Mouse (Mus musculus) gonadal fat pad, adult 2 months (tissue): Measurements from ENCODE around the gene Prr27. TPM values are rescaled to one million over a fixed set of nuclear protein-coding genes. Genes with fewer than 3 reads are reported as not detected.

Experiments used
- DNase-seq: peaks from one replicate; pipeline ENCODE4 v3.0.0-alpha.2; 2012; ENCODE audit warnings: low read depth
- polyA plus RNA-seq: library from polyadenylated mRNA; depleted of rRNA; stranded (reverse); fragments of >200 nt; gene quantifications from 2 replicates; pipeline ENCODE4 v1.2.3, GENCODE M21; 2012; rRNA removed

Gene Prr27
- 7.4 and 10.8 TPM in 2 replicates for polyA plus RNA-seq

DNA sequence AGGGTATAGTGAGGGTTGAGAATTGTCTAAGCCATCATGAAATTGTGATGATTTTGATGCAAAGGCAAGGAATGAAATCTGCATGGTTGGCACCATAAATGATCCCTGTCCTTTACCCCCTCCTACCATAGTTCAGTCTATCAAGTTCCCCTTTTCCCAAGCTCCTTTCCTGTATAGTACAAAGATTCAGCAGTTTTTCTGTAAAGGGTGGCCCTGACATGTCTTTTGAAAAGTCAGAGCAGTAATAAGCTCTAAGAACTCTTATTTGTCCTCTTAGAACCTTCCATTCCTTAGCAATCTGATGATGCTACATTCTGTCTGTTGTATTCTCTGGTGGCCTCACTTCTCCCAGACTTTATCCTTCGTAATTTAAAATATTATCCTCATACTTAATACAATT lies at the start of gene Prr27:
Gene Prr27 (plus strand): TSS at position 301 of the 400 bp plus-strand sequence.
- no peak for DNase-seq

DNA sequence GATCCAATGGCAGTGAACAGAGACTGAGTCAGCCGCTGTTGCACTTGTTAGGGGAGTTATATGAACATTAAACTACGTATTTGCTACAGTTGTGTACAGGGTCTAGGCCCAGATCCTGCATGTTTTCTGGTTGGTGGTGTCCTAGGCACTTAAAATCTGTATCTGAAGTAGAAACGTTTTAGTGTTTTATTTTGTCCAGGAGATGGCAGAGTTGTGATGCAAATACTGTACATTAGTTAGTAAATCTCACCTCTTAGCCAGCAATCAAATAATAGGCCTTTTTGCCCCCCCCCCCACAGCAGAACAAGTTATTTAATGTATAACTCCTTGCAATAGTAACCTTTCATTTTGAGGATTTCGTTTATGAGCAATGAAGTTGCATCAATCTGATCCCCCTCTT lies 42.8 kb upstream of the Prr27 start:
- no peak for DNase-seq

DNA sequence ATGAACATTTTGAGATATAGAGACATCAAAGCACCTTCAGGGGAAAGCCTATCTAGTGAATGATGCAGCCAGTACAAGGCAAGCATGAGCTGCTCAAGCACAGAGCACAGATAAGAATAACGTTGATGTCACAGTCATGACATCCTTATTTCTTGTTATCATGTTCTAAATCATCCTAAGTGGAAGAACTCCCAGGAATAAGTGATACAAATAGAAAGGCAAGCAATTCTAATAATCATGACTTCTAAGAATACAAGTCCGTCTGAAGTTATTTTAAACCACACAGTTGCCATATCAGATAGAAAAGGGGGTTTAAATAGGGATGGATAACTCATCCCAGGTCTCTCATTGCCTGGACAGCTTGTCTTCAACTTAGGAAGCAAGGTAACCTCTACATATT lies 17.7 kb upstream of the Prr27 start, which contains the start of gene Csn1s2b:
Gene Csn1s2b (plus strand): TSS at position 301 of the 400 bp plus-strand sequence.
- DNase-seq = no peak

DNA sequence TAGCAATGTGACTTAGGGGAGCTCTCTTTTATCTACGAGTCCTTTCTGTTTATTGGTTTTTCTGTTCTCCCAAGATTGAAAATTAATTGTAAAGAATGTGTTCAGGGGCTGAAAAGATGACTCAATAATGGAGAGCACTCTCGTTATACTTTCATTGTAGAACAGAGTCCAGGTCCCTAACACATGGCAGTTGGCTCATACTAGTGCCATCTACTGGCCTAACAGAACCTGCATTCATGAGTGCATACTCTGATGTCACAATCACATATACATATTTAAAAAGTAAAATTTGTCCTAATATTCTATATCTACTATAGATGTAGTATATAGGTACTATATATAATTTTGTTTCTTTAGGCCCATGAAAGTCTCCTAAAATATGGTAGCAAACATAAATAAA lies 16.2 kb upstream of the Prr27 start:
- DNase-seq = no peak

DNA sequence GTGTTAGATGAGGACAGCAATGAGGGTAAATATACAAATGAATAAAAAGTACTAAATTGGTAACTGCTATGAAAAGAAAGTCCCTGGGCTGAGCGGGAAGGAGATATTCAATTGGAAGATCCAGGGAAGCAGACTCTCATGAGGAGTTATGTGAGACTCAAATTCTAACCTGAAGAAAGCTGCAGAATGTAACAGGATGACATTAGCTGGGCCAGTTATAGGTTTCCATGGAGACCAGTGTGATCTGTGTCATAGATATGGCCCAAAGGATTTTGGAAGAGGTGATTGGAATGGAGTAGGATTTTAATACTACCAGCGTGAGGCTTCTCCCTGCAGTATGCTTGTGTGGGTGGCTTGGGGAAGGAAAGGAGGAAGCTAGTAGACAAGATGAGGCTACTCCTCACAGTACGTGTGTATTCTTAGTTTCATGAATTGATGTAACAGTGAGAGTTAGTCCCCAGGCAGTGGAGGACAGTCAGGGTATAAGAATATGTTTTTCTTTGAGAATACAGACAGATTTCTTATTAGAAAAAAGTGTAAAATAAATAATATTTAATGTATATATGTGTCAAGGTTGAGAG lies 29.7 kb downstream of the Prr27 start:
- DNase-seq = no peak

DNA sequence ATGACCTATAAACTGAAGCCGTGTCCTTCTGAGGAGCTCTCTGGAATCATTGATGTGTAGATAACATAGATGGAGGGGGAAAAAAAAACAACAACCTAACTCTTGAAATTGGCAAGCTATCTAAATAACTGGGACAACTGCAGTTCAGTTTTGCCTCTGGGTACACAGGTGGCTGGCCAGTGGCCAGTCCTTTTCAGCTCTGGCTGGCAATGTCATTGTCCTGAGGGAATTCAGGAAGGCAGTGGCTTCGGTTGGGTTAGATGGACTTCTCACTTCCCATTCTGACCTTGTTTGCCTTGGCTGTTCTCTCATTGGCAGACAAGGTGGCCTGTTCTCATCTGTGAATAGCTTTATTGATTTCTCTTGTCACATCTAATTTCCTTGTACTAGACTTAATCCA lies 44.6 kb downstream of the Prr27 start:
- peak; percentile 81 for DNase-seq

DNA sequence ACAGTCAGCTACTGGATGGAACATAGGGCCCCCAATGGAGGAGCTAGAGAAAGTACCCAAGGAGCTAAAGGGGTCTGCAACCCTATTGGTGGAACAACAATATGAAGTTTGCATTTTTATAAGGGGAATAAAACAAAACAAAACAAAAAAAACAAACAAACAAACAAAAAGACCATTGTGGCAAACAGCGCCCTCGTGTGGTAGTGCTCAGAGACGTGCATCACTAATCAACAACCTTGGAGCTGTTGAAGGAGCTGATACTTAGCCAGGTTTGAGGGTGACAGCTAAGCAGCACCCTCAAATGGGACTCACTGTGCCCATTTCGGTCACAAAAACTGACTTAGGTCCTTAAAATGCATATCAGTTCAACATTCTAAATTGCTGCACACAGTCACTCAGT lies 45.9 kb downstream of the Prr27 start:
- DNase-seq = no peak

DNA sequence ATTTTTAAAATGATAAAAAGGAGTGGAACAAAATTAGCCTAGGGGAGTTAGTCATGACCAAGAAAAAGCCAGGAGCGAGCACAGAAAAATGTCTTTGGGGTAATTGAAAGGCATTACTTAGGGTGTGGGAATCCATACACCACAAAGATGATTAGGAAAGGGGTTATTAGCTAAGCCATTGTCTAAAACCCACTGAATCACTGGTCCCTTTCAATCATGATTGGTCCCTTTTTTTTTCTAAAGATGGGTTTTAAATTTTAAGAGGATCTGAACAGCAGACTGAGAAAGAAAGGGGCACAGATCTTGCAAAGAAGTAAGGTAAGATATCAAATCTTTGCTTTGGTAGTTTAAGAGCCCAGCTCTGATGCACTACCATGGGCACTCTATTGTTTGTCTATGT lies 59.2 kb downstream of the Prr27 start, which contains the start of gene Odam:
Gene Odam (plus strand): TSS at position 301 of the 400 bp plus-strand sequence.
- DNase-seq = no peak

Other genes with a start within 250 kb of the Prr27 start
- gene Sult1e1, start 234.1 kb upstream of the Prr27 start, polyA plus RNA-seq = 4.2 and 6.6 TPM in 2 replicates
- gene Csn1s1, start 159.5 kb upstream of the Prr27 start, polyA plus RNA-seq = not detected in 2 replicates
- gene Csn2, start 126.1 kb upstream of the Prr27 start, polyA plus RNA-seq = not detected in 2 replicates
- not detected in 2 replicates for gene Csn1s2a, start 51.1 kb upstream of the Prr27 start, polyA plus RNA-seq
- not detected in 2 replicates for gene Csn1s2b, start 17.6 kb upstream of the Prr27 start, polyA plus RNA-seq
- gene Odam, start 59.3 kb downstream of the Prr27 start, polyA plus RNA-seq = 27.9 and 74.2 TPM in 2 replicates
- not detected in 2 replicates for gene Csn3, start 99.9 kb downstream of the Prr27 start, polyA plus RNA-seq
- gene 2310003L06Rik, start 143.8 kb downstream of the Prr27 start, polyA plus RNA-seq = not detected in 2 replicates
- gene Gm28434, start 143.8 kb downstream of the Prr27 start, polyA plus RNA-seq = not detected in 2 replicates
- gene Cabs1, start 153.8 kb downstream of the Prr27 start, polyA plus RNA-seq = 0.72 and 1.2 TPM in 2 replicates
- not detected in 2 replicates for gene Smr3a, start 176.9 kb downstream of the Prr27 start, polyA plus RNA-seq